Mouse (Mus musculus): ENCODE measurements around the gene Slc2a9.
A peak's percentile ranks its signal among the peaks of the same experiment; 100 is the strongest.
"Not testable (repeated sequence)": the region's sequence is repeated elsewhere in the genome, so short reads cannot be mapped to it uniquely, and the experiment has no call there.

Slc2a9 gene

DNA sequence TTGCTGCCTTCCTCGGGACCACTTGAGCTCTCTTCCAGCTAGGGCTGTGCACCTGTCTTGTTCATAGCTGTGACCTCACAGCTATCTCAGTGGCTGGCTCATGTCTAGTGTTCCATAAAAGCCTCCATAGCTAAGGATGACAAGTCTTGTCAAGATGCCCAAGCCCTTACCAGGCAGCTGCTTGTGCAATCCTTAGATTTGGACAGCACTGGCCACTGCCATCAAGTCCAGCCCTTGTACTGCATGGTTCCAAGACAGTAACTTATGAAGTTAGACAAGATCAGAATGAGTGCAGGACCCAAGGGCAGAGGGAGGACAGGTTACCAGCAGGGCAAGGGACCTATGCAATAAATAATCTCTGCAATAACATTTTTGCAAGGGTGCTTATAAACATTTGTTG is 1.2 kb upstream of the Slc2a9 start:
- no peak for DNase-seq (ENCODE audit: extremely low spot score)

GRCm38 (mm10) chr5:38500043-38500442 is 2.9 kb downstream of the Slc2a9 start:
- no peak for DNase-seq (ENCODE audit: extremely low spot score)

DNA sequence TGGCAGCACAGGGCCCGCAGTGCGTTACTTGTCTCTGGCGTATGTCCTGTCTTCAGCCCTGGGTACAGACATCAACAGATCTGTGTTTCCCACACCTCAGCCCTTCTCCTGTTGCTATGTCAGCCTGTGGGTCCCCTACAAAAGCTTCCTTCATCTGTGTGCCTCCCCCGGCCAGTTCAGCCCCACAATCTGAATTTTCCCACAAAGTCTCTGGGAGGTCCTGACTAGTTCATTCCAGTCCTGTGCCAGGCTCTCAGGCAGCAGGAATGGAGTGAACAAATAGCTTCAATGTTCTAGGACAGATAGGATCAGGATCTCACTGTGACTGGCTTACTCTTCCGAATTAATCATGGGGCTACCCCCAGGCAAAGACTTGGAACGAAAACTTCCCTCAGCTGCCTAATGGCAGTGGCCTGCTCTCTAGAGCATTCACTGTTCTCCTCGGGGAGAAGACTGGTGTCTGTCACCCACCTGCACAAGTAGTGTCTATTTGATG is 3.6 kb downstream of the Slc2a9 start:
- no peak for DNase-seq (ENCODE audit: extremely low spot score)

GRCm38 (mm10) chr5:38498479-38498878 is 4.5 kb downstream of the Slc2a9 start:
- no peak for DNase-seq (ENCODE audit: extremely low spot score)

DNA sequence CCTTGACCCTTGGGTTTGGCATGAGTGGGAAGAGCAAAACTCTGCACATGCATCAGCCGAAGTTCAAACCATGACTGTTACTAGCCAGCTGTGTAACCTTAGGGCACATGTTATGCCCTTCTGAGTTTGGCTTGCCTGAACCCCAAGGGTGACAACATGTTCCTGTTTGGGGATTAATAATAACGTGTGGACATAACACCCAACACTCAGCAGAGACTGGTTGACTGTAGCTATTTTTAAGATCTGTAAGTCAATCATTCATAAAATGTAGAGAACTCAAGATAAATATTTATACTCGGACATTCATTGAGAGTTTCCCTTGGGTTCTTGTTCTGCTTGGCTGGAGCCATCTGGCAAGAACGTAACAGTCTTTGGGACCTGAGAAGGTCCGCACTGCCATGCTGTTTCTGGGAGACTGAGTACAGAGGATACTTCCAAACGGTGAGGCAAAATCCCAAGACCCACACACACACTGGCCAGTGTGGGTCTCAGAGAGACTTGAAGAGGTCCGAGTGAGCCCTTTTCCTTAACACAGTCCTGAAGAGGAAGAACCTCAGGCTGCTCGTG is 6.4 kb downstream of the Slc2a9 start:
- no peak for DNase-seq (ENCODE audit: extremely low spot score)

DNA sequence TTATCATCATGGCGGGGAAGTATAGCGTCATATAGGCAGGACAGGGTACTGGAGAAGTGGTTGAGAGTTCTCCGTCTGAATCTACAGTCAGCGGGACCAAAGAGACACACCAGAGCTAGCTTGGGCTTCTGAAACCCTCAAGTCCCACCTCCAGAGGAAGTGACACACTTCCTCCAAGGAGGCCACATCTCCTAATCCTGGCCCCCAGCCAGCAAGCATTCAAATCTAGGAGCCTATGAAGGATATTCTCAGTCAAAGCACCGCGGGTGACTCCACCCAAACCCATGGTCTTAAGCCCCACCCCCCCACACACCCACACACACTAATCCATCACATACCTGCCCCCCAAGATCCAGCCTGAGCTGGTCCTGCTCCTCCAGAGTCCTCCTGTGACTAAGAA is 9.1 kb downstream of the Slc2a9 start:
- DNase-seq (ENCODE audit: extremely low spot score) = no peak

DNA sequence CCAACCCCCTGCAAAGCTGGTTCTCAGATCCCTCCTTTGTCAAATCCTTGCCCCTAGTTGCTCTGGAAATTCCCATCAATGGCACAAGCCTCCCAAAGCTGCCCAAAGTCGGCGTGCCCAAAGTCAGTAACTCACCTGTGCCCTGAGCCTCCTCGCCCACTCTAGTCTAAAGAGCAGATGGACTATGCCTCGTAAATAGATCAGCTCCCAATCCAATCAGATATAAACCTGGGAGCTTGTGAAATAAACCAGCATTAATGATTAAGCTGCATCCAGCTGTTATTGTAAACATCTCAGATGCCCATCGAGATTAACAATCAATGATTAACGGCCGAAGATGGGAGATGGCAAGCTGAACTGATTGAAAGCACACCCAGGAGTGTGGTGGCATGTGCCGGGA is 11.2 kb downstream of the Slc2a9 start:
- DNase-seq (ENCODE audit: extremely low spot score) = no peak

- DNase-seq (ENCODE audit: extremely low spot score) = no peak
Observed at GRCm38 (mm10) chr5:38489739-38490138, 13.2 kb downstream of the Slc2a9 start.

- DNase-seq (ENCODE audit: extremely low spot score) = no peak
Observed at GRCm38 (mm10) chr5:38488673-38489615, 14.0 kb downstream of the Slc2a9 start.

GRCm38 (mm10) chr5:38488026-38488425 is 14.9 kb downstream of the Slc2a9 start:
- DNase-seq (ENCODE audit: extremely low spot score) = no peak

- DNase-seq (ENCODE audit: extremely low spot score) = no peak
Observed at GRCm38 (mm10) chr5:38487247-38487646, 15.7 kb downstream of the Slc2a9 start.

DNA sequence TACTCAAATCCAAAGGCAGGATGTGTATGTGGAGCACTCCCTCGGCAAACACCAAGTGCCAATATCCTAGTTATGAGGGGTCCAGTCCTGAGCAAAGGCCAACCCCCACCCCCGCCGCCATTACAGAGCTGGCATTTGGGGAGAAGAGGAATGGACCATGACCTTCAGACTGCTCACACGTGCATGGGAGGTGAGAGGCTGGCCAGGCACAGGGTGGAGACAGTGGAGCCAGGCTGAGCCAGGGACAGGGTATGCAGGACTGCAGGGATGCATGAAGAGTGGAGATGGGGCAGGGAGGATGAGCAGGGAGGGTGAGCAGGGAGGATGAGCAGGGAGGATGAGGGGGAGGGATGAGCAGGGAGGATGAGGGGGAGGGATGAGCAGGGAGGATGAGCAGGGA is 17.0 kb downstream of the Slc2a9 start:
- DNase-seq (ENCODE audit: extremely low spot score) = no peak

- no peak for DNase-seq (ENCODE audit: extremely low spot score)
Observed at GRCm38 (mm10) chr5:38483518-38484110, 19.3 kb downstream of the Slc2a9 start.

DNA sequence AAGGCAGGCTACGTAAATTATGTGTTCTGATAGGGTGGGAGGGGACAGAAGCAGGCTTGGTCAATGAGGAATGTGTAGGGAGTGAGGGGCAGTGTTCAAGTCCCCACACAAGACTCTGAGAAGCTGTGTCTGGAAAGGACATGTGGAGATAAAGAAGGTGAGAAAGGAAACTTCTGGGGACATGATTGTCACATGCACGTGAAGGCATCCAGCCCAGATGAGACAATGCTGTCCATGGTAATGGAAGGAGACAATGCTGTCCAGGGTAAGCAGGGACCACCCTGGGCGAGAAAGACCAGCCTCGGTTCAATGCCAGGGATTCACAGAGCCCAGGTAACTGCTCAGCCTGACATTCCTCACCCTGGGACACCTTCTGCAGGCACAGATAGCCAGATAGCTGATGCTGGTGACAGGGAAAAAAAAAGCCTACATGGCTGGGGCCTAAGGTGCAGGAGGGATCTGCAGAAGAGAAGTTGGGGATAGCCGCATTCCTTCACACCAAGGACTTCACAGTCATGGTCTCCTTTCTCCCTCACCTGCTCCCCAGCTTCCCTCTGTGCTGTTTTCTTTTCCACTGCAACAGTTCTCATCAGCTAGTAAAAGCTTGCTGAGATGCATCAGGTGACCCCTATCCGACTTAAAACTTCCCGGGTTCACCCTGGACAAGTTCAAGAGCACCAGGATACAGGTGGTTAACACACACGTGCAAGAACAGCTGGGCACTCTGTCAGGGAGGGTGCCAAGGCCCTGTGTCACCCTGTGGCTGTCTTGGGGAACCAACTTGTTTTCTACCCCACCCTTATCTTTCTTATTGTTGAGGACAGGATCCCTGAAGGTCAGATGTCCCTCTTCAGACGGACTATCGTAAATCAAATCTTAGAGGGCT is 21.9 kb downstream of the Slc2a9 start:
- no peak for DNase-seq (ENCODE audit: extremely low spot score)

GRCm38 (mm10) chr5:38479908-38480725 is 22.8 kb downstream of the Slc2a9 start:
- peak; percentile 44 for DNase-seq (ENCODE audit: extremely low spot score)

DNA sequence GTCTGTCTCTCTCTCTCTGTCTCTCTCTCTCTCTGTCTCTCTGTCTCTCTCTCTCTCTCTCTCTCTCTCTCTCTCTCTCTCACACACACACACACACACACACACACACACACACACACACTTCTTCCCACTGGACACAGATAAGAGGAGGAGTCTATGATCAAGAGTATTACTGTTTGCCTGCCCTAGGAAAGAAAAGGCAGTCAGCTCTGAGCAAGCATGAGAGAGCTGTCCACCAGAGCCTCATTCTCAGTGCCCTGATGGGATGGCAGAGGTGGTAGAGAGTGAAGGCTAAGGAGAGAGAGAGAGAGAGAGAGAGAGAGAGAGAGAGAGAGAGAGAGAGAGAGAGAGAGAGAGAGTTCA is 23.4 kb downstream of the Slc2a9 start:
- DNase-seq (ENCODE audit: extremely low spot score) = not testable (repeated sequence)

GRCm38 (mm10) chr5:38479027-38479426 is 23.9 kb downstream of the Slc2a9 start:
- DNase-seq (ENCODE audit: extremely low spot score) = no peak

GRCm38 (mm10) chr5:38477731-38478445 is 25.1 kb downstream of the Slc2a9 start:
- no peak for DNase-seq (ENCODE audit: extremely low spot score)

- DNase-seq (ENCODE audit: extremely low spot score) = no peak
Observed at GRCm38 (mm10) chr5:38476861-38477565, 25.9 kb downstream of the Slc2a9 start.

- DNase-seq (ENCODE audit: extremely low spot score) = no peak
Observed at GRCm38 (mm10) chr5:38470881-38471280, 32.1 kb downstream of the Slc2a9 start.

Data from embryo, embryonic 9.5 days (tissue).